Mouse (Mus musculus): ENCODE measurements around the gene Serpinb1c. TPM values are rescaled to one million over a fixed set of nuclear protein-coding genes. Genes with fewer than 3 reads are reported as not detected.
"Not testable (repeated sequence)": the region's sequence is repeated elsewhere in the genome, so short reads cannot be mapped to it uniquely, and the experiment has no call there.

Gene Serpinb1c
- 0.82 TPM in 1 of 2 replicates, not detected in the other for total RNA-seq (2014; rRNA removed)
- not detected in 2 replicates for polyA plus RNA-seq (2015; fragmentation: Nextera tagmentation; extraction: Ambion mirVana)

- no peak for TF ChIP-seq CTCF (IDR thresholded peaks at IDR 0.05)
- Histone ChIP-seq H3K4me3 (ENCODE audit: low read depth, low read length) (no peak within 1 kb of the TSS), H3K36me3 (ENCODE audit: insufficient read depth, low read length) (no peaks in the 10 kb centered on the region), H3K4me2 (ENCODE audit: low read depth, low read length, poor library complexity, severe bottlenecking) (no peak within 1 kb of the TSS), H3K9ac (replicated peaks; ENCODE audit: low read length, poor library complexity, severe bottlenecking) (no peak within 1 kb of the TSS), H3K27ac (ENCODE audit: low read depth, low read length) (no peak within 1 kb of the TSS), H3K27me3 (ENCODE audit: insufficient read depth, low read length) (no peaks in the 10 kb centered on the region), H3K9me3 (ENCODE audit: low read length) (no peaks in the 10 kb centered on the region), H3K4me1 (ENCODE audit: insufficient read depth, low read length) (no peaks in the 10 kb centered on the region)
- WGBS: 81% methylated on average over 2 of the region's 2 CpGs
- ATAC-seq (ENCODE audit: low FRiP score) (no peak), DNase-seq (ENCODE audit: low spot score) (no peak)
These were observed at the start of gene Serpinb1c for GRCm38 (mm10) chr13:32898111-32898510. Gene Serpinb1c (minus strand): TSS chr13:32898211.

- H3K4me2 ChIP-seq (ENCODE audit: low read depth, low read length, poor library complexity, severe bottlenecking); ATAC-seq (ENCODE audit: low FRiP score); H3K9ac ChIP-seq (replicated peaks; ENCODE audit: low read length, poor library complexity, severe bottlenecking); H3K4me3 ChIP-seq (ENCODE audit: low read depth, low read length); H3K4me1 ChIP-seq (ENCODE audit: insufficient read depth, low read length); DNase-seq (ENCODE audit: low spot score); H3K27me3 ChIP-seq (ENCODE audit: insufficient read depth, low read length); H3K9me3 ChIP-seq (ENCODE audit: low read length); H3K36me3 ChIP-seq (ENCODE audit: insufficient read depth, low read length); H3K27ac ChIP-seq (ENCODE audit: low read depth, low read length): not testable (repeated sequence)
- 82% methylated on average over 3 of the region's 3 CpGs for WGBS
These were observed 41.2 kb upstream of the Serpinb1c start for GRCm38 (mm10) chr13:32939191-32939590.

GRCm38 (mm10) chr13:32938275-32938674 lies 40.3 kb upstream of the Serpinb1c start:
- 87% methylated on average over 4 of the region's 4 CpGs for WGBS
- H3K9me3 ChIP-seq (ENCODE audit: low read length); H3K4me2 ChIP-seq (ENCODE audit: low read depth, low read length, poor library complexity, severe bottlenecking); ATAC-seq (ENCODE audit: low FRiP score); H3K27me3 ChIP-seq (ENCODE audit: insufficient read depth, low read length); H3K36me3 ChIP-seq (ENCODE audit: insufficient read depth, low read length); H3K4me3 ChIP-seq (ENCODE audit: low read depth, low read length); H3K9ac ChIP-seq (replicated peaks; ENCODE audit: low read length, poor library complexity, severe bottlenecking); H3K4me1 ChIP-seq (ENCODE audit: insufficient read depth, low read length); DNase-seq (ENCODE audit: low spot score); H3K27ac ChIP-seq (ENCODE audit: low read depth, low read length): not testable (repeated sequence)

- Histone ChIP-seq H3K36me3 (ENCODE audit: insufficient read depth, low read length) (no peaks in the 10 kb centered on the region), H3K9me3 (ENCODE audit: low read length) (no peaks in the 10 kb centered on the region), H3K27ac (ENCODE audit: low read depth, low read length) (no peak overlapping the region), H3K9ac (replicated peaks; ENCODE audit: low read length, poor library complexity, severe bottlenecking) (no peak overlapping the region), H3K27me3 (ENCODE audit: insufficient read depth, low read length) (no peaks in the 10 kb centered on the region), H3K4me1 (ENCODE audit: insufficient read depth, low read length) (no peaks in the 10 kb centered on the region), H3K4me2 (ENCODE audit: low read depth, low read length, poor library complexity, severe bottlenecking) (no peak overlapping the region), H3K4me3 (ENCODE audit: low read depth, low read length) (no peak overlapping the region)
- 32% methylated on average over 1 of the region's 1 CpGs for WGBS
- no peak for TF ChIP-seq CTCF (IDR thresholded peaks at IDR 0.05)
- no peak for DNase-seq (ENCODE audit: low spot score)
- no peak for ATAC-seq (ENCODE audit: low FRiP score)
These were observed 36.8 kb upstream of the Serpinb1c start for GRCm38 (mm10) chr13:32934706-32935381.

- Histone ChIP-seq H3K4me3 (ENCODE audit: low read depth, low read length) (no peak overlapping the region), H3K27me3 (ENCODE audit: insufficient read depth, low read length) (no peaks in the 10 kb centered on the region), H3K4me1 (ENCODE audit: insufficient read depth, low read length) (no peaks in the 10 kb centered on the region), H3K4me2 (ENCODE audit: low read depth, low read length, poor library complexity, severe bottlenecking) (no peak overlapping the region), H3K27ac (ENCODE audit: low read depth, low read length) (no peak overlapping the region), H3K9ac (replicated peaks; ENCODE audit: low read length, poor library complexity, severe bottlenecking) (no peak overlapping the region), H3K9me3 (ENCODE audit: low read length) (no peaks in the 10 kb centered on the region), H3K36me3 (ENCODE audit: insufficient read depth, low read length) (no peaks in the 10 kb centered on the region)
- 71% methylated on average over 2 of the region's 2 CpGs for WGBS
- no peak for TF ChIP-seq CTCF (IDR thresholded peaks at IDR 0.05)
- ATAC-seq (ENCODE audit: low FRiP score) (no peak), DNase-seq (ENCODE audit: low spot score) (no peak)
These were observed 31.2 kb upstream of the Serpinb1c start for GRCm38 (mm10) chr13:32929107-32929750.

- Histone ChIP-seq H3K9ac (replicated peaks; ENCODE audit: low read length, poor library complexity, severe bottlenecking) (no peak overlapping the region), H3K27ac (ENCODE audit: low read depth, low read length) (no peak overlapping the region)
- ATAC-seq (ENCODE audit: low FRiP score): no peak
These were observed 29.2 kb upstream of the Serpinb1c start for GRCm38 (mm10) chr13:32927241-32927640.

More at GRCm38 (mm10) chr13:32927241-32927640, 29.2 kb upstream of the Serpinb1c start:
- H3K4me3 ChIP-seq (ENCODE audit: low read depth, low read length): no peak overlapping the region
- no peaks in the 10 kb centered on the region for H3K36me3 ChIP-seq (ENCODE audit: insufficient read depth, low read length)
- H3K9me3 ChIP-seq (ENCODE audit: low read length): no peaks in the 10 kb centered on the region
- 35% methylated on average over 1 of the region's 1 CpGs for WGBS
- no peak for TF ChIP-seq CTCF (IDR thresholded peaks at IDR 0.05)
- no peaks in the 10 kb centered on the region for H3K4me1 ChIP-seq (ENCODE audit: insufficient read depth, low read length)
- H3K4me2 ChIP-seq (ENCODE audit: low read depth, low read length, poor library complexity, severe bottlenecking): no peak overlapping the region
- no peaks in the 10 kb centered on the region for H3K27me3 ChIP-seq (ENCODE audit: insufficient read depth, low read length)
- DNase-seq (ENCODE audit: low spot score): no peak

Data from midbrain, postnatal 0 days (tissue).